Mouse (Mus musculus): ENCODE measurements around the gene Gpx5.

GRCm38 (mm10) chr13:21253569-21253968 lies 39.0 kb downstream of the Gpx5 start:
- TF ChIP-seq CTCF (conservative IDR thresholded peaks at IDR 0.05; ENCODE audit: insufficient read depth, insufficient read length, low read depth, low read length) (no peak), POLR2A (IDR thresholded peaks at IDR 0.05; ENCODE audit: low read depth, low read length) (no peak)

Data from kidney, adult 2 months (tissue).